Mouse (Mus musculus) erythroblast, embryonic 14.5 days (primary cell): Measurements from ENCODE around the gene Foxn3.

Experiments
- GATA1 ChIP-seq: IDR thresholded peaks from 2 replicates; pipeline ENCODE4 v1.6.1; 2012; ENCODE audit warnings: low read length, inconsistent platforms, mixed read lengths
- TAL1 ChIP-seq: IDR thresholded peaks from 3 replicates; pipeline ENCODE4 v1.6.1; 2012; ENCODE audit warnings: low read length, inconsistent platforms, mixed read lengths

DNA sequence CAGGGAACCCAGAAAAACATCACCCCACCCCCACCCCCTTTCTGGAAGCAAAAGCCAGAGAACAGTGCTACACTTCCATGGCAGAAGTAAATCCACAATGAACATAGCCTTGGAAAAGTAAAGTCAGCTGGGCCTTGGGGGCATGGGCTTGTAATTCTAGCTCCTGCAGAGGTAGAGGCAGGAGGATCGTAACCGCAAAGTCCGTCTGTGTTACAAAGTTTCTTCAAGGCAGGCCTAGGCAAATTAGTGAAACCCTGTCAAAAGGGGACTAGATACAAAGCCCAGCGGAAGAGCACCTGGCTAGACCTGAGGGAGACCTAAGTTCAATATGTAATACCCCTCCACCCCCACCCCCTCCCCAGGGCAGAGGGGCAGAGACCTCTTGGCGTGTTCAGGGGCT is 259.3 kb downstream of the Foxn3 start:
- TF ChIP-seq GATA1 (no peak), TAL1 (no peak)
